Mouse (Mus musculus) lung, adult 2 months (tissue): ENCODE results near the gene Timp3. TPM values are rescaled to one million over a fixed set of nuclear protein-coding genes. Genes with fewer than 3 reads are reported as not detected.

Source experiments
- DNase-seq: peaks from one replicate; pipeline ENCODE4 v3.0.0; 2022
- H3K4me1 ChIP-seq: fragments of 200-500 bp; 2 replicates; pipeline ENCODE4 v1.6.1; 2011; ENCODE audit warnings: low read length; ENCODE audit not compliant: control insufficient read depth, insufficient read depth
- H3K4me3 ChIP-seq: fragments of 200-500 bp; replicated peaks from 2 replicates; pipeline ENCODE3; 2011; ENCODE audit warnings: low read depth, mild to moderate bottlenecking, control low read depth, low read length; ENCODE audit errors: extremely low read depth
- CTCF ChIP-seq: fragments of 200-500 bp; IDR thresholded peaks from 2 replicates; pipeline ENCODE4 v1.5.1; 2011; ENCODE audit warnings: mild to moderate bottlenecking, low read length, control low read depth; ENCODE audit not compliant: insufficient read depth
- POLR2A ChIP-seq: fragments of 200-500 bp; IDR thresholded peaks from 2 replicates; pipeline ENCODE4 v1.6.1; 2011; ENCODE audit warnings: low read depth, mild to moderate bottlenecking, control low read depth, low read length, borderline replicate concordance; ENCODE audit errors: extremely low read depth
- WGBS: fragments of 180-500 bp; shearing (Covaris S2); methylation state at CpG from one replicate; pipeline ENCODE4 v1.1.7; 2018; 5-methylcytosine and 5-hydroxymethylcytosine counted together
- polyA plus RNA-seq: library from polyadenylated mRNA; depleted of rRNA; stranded (reverse); fragments of >200 nt; gene quantifications from 2 replicates; pipeline ENCODE4 v1.2.3, GENCODE M21; 2012

Timp3 gene
- polyA plus RNA-seq, 1 experiment: 259 TPM

- DNase-seq: no peak
- WGBS: 38% methylated on average over 2 of the region's 2 CpGs
- H3K4me1 ChIP-seq: peaks cover 12% of the 10 kb centered on the region
- TF ChIP-seq POLR2A: no peak
- no peak for TF ChIP-seq CTCF
- H3K4me3 ChIP-seq: no peak overlapping the region
Measured at GRCm38 (mm10) chr10:86303495-86303876, 3.3 kb downstream of the Timp3 start.

GRCm38 (mm10) chr10:86304583-86304982 is 4.4 kb downstream of the Timp3 start:
- TF ChIP-seq POLR2A (no peak), CTCF (no peak)
- Histone ChIP-seq H3K4me3 (no peak overlapping the region), H3K4me1 (peaks cover 12% of the 10 kb centered on the region)
- DNase-seq: no peak
- WGBS: 26% methylated on average over 2 of the region's 2 CpGs

GRCm38 (mm10) chr10:86307235-86307634 is 7.1 kb downstream of the Timp3 start:
- 56% methylated on average over 4 of the region's 4 CpGs for WGBS
- TF ChIP-seq CTCF: no peak
- no peak for TF ChIP-seq POLR2A
- peaks cover 22% of the 10 kb centered on the region for H3K4me1 ChIP-seq
- no peak overlapping the region for H3K4me3 ChIP-seq
- no peak for DNase-seq

GRCm38 (mm10) chr10:86310527-86310926 is 10.4 kb downstream of the Timp3 start:
- whole genome bisulfite sequencing: 29% methylated on average over 6 of the region's 6 CpGs
- TF ChIP-seq CTCF (no peak), POLR2A (no peak)
- peak; percentile 67 for DNase-seq
- Histone ChIP-seq H3K4me1 (peaks cover 20% of the 10 kb centered on the region), H3K4me3 (no peak overlapping the region)

- no peak for TF ChIP-seq CTCF
- no peak for TF ChIP-seq POLR2A
- DNase-seq: no peak
- no peak overlapping the region for H3K4me3 ChIP-seq
- H3K4me1 ChIP-seq: peaks cover 16% of the 10 kb centered on the region; the same call in 1 of the 2 replicates
- 73% methylated on average over 3 of the region's 3 CpGs for WGBS
Measured at GRCm38 (mm10) chr10:86312976-86313375, 12.8 kb downstream of the Timp3 start.

- 58% methylated on average over 1 of the region's 1 CpGs for WGBS
- peaks cover 12% of the 10 kb centered on the region; the same call in 1 of the 2 replicates for H3K4me1 ChIP-seq
- TF ChIP-seq CTCF (no peak), POLR2A (no peak)
- H3K4me3 ChIP-seq: no peak overlapping the region
- no peak for DNase-seq
Measured at GRCm38 (mm10) chr10:86313448-86313847, 13.3 kb downstream of the Timp3 start.

- 48% methylated on average over 3 of the region's 3 CpGs for WGBS
- TF ChIP-seq CTCF (no peak), POLR2A (no peak)
- no peak for DNase-seq
- H3K4me1 ChIP-seq: peaks cover 7% of the 10 kb centered on the region; the same call in 1 of the 2 replicates
- H3K4me3 ChIP-seq: no peak overlapping the region
Measured at GRCm38 (mm10) chr10:86315513-86315912, 15.3 kb downstream of the Timp3 start.

GRCm38 (mm10) chr10:86317633-86318032 is 17.5 kb downstream of the Timp3 start:
- Histone ChIP-seq H3K4me1 (peaks cover 3% of the 10 kb centered on the region; the same call in 1 of the 2 replicates), H3K4me3 (no peak overlapping the region)
- TF ChIP-seq POLR2A: no peak
- TF ChIP-seq CTCF: no peak
- 73% methylated on average over 7 of the region's 7 CpGs for WGBS
- DNase-seq: no peak

- WGBS: 81% methylated on average over 5 of the region's 5 CpGs
- no peak for TF ChIP-seq POLR2A
- TF ChIP-seq CTCF: no peak
- no peak overlapping the region for H3K4me3 ChIP-seq
- peaks cover 7% of the 10 kb centered on the region for H3K4me1 ChIP-seq
- DNase-seq: no peak
Measured at GRCm38 (mm10) chr10:86318552-86319140, 18.5 kb downstream of the Timp3 start.

- no peak for DNase-seq
- peaks cover 8% of the 10 kb centered on the region for H3K4me1 ChIP-seq
- 66% methylated on average over 3 of the region's 3 CpGs for WGBS
- TF ChIP-seq CTCF (no peak), POLR2A (no peak)
- H3K4me3 ChIP-seq: no peak overlapping the region
Measured at GRCm38 (mm10) chr10:86319526-86319925, 19.4 kb downstream of the Timp3 start.

- H3K4me1 ChIP-seq: peaks cover 8% of the 10 kb centered on the region
Measured at GRCm38 (mm10) chr10:86320204-86320603, 20.0 kb downstream of the Timp3 start.

More at GRCm38 (mm10) chr10:86320204-86320603, 20.0 kb downstream of the Timp3 start:
- WGBS: 74% methylated on average over 5 of the region's 5 CpGs
- H3K4me3 ChIP-seq: no peak overlapping the region
- no peak for DNase-seq
- TF ChIP-seq POLR2A (no peak), CTCF (no peak)
